Mouse (Mus musculus) layer of hippocampus, postnatal 14 days (tissue): ENCODE measurements around the gene Tbc1d10b. TPM values are rescaled to one million over a fixed set of nuclear protein-coding genes. Genes with fewer than 3 reads are reported as not detected.

Source experiments
- DNase-seq, 2 experiments: peaks; one replicate each; pipeline ENCODE4 v3.0.0; 2021 to 2022; ENCODE audit warnings: low spot score in 2 of 2, mixed read lengths in 1 of 2
- total RNA-seq, 2 experiments: library from RNA; stranded (reverse); gene quantifications; 2 replicates each; pipeline ENCODE4 v1.2.3; 2021

Gene Tbc1d10b
- total RNA-seq, 2 experiments from 2014 or later, result 93.6 to 97.3 TPM

DNA sequence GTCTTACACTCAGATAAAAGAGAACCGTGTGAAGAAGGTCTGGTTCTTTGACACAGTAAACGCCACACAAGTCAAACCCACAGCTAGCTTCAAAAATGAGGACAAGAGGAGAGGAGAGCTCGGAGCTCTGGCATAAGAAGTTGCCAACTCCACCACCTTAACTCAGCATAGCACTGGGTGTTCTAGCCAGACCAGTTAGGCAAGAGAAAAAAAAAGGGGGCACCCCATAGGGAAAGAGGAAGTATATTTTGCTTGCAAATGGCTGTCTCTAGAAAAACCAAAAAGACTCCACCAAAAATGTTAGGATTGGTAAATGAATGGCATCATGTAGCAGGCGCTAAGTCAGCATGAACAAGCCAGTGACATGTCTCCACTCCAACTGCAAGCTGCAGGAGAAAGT lies 44.3 kb downstream of the Tbc1d10b start:
- DNase-seq, result no peak

GRCm38 (mm10) chr7:127162546-127162945 lies 45.7 kb downstream of the Tbc1d10b start:
- DNase-seq, result no peak

- no peak for DNase-seq
Observed at GRCm38 (mm10) chr7:127157548-127157947, 50.7 kb downstream of the Tbc1d10b start.

- DNase-seq, result no peak
Observed at GRCm38 (mm10) chr7:127153477-127153876, 54.8 kb downstream of the Tbc1d10b start.

DNA sequence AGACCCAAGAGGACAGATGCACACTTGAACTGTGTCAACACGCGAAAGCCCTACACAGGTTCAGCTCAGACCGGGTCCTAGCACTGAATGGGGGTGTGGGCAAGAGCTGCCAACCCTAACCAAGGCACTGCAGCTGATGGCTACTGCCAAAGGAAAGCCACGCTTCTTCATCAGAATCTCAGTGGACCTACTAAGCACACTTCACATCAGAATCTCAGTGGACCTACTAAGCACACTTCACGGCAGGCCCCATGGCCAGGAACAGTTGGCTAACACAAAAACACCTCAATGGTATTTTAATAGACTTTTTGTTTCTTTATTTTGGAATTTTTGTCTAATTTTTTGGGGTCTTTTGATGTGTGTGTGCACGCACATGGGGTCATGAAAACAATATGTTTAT lies 55.8 kb downstream of the Tbc1d10b start:
- no peak for DNase-seq

DNA sequence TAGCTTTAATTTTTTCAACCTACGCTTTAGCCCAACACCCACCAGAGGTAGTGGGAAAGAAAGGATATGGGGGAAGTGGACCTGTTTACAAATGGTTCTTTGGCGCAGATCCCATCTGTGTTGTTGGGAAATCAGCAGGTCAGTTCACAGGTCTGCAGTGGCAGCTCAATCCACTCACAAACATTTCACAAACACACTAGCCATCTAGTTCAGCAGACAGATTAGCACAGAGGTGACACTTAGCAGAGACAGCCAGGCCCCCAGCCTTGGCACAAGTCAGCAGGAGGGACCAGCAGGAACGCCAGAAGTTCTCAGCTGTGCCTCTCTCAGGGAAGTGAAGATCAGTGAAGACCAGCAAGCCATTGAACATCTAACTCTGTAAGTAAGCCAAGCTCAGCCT lies 60.4 kb downstream of the Tbc1d10b start:
- no peak for DNase-seq

Other genes starting within 250 kb of the Tbc1d10b start
- 100 to 1,000 TPM; 159 to 165 TPM for gene Cdipt, start 232.6 kb downstream of the Tbc1d10b start, total RNA-seq
- gene Cdiptos, start 232.4 kb downstream of the Tbc1d10b start, total RNA-seq, result under 1 TPM; 0.30 to 0.79 TPM
- gene Mvp, start 193.8 kb downstream of the Tbc1d10b start, total RNA-seq, result 1 to 10 TPM; 5.8 to 6.3 TPM
- gene Pagr1b, start 192.0 kb downstream of the Tbc1d10b start, total RNA-seq, result 1 to 10 TPM in 1 of 2 experiments, not detected in 1; 2.0 TPM
- 10 to 100 TPM; 21.2 to 27.3 TPM for gene Pagr1a, start 191.1 kb downstream of the Tbc1d10b start, total RNA-seq
- gene Gm42742, start 187.4 kb downstream of the Tbc1d10b start, total RNA-seq, result 10 to 100 TPM; 34.0 to 35.5 TPM
- 100 to 1,000 TPM; 184 to 201 TPM for gene Prrt2, start 187.3 kb downstream of the Tbc1d10b start, total RNA-seq
- gene Maz, start 181.4 kb downstream of the Tbc1d10b start, total RNA-seq, result 100 to 1,000 TPM; 270 to 285 TPM
- gene Kif22, start 166.0 kb downstream of the Tbc1d10b start, total RNA-seq, result 10 to 100 TPM; 11.1 to 15.3 TPM
- gene Zg16, start 121.1 kb downstream of the Tbc1d10b start, total RNA-seq, result not detected
- 1 to 10 TPM; 1.1 to 2.7 TPM for gene AI467606, start 117.1 kb downstream of the Tbc1d10b start, total RNA-seq
- under 1 TPM; 0.19 to 0.76 TPM for gene Qprt, start 86.2 kb downstream of the Tbc1d10b start, total RNA-seq
- gene Spn, start 70.6 kb downstream of the Tbc1d10b start, total RNA-seq, result under 1 TPM; 0.65 to 0.95 TPM
- gene Cd2bp2, start 12.4 kb downstream of the Tbc1d10b start, total RNA-seq, result 10 to 100 TPM; 75.1 to 77.0 TPM
- 1 to 10 TPM; 1.0 to 1.5 TPM for gene Mylpf, start 422 bp upstream of the Tbc1d10b start, total RNA-seq
- gene Zfp553, start 24.6 kb upstream of the Tbc1d10b start, total RNA-seq, result 10 to 100 TPM; 17.8 to 18.1 TPM
- gene Sept1, start 24.7 kb upstream of the Tbc1d10b start, total RNA-seq, result 1 to 10 TPM; 6.9 to 8.6 TPM
- 10 to 100 TPM; 55.5 to 57.2 TPM for gene Zfp771, start 35.8 kb upstream of the Tbc1d10b start, total RNA-seq
- 10 to 100 TPM; 27.9 to 31.1 TPM for gene Dctpp1, start 52.2 kb upstream of the Tbc1d10b start, total RNA-seq
- gene Sephs2, start 65.6 kb upstream of the Tbc1d10b start, total RNA-seq, result 10 to 100 TPM; 47.4 to 50.6 TPM
- gene Itgal, start 87.8 kb upstream of the Tbc1d10b start, total RNA-seq, result under 1 TPM; 0.32 to 0.57 TPM
- gene Zfp768, start 137.1 kb upstream of the Tbc1d10b start, total RNA-seq, result 10 to 100 TPM; 12.4 to 12.8 TPM
- 1 to 10 TPM; 5.3 to 6.0 TPM for gene Zfp747, start 167.6 kb upstream of the Tbc1d10b start, total RNA-seq
- gene 9130019O22Rik, start 178.7 kb upstream of the Tbc1d10b start, total RNA-seq, result 1 to 10 TPM; 2.7 to 3.2 TPM
- 1 to 10 TPM; 6.1 to 7.4 TPM for gene E430018J23Rik, start 185.2 kb upstream of the Tbc1d10b start, total RNA-seq
- gene Zfp764, start 198.4 kb upstream of the Tbc1d10b start, total RNA-seq, result 1 to 10 TPM; 3.4 to 4.2 TPM
- 10 to 100 TPM; 10.6 to 10.7 TPM for gene Zfp688, start 213.6 kb upstream of the Tbc1d10b start, total RNA-seq
- gene Zfp689, start 240.7 kb upstream of the Tbc1d10b start, total RNA-seq, result 1 to 10 TPM; 7.3 to 8.1 TPM